Mouse (Mus musculus): ENCODE results near the gene Themis3. TPM values are rescaled to one million over a fixed set of nuclear protein-coding genes. Genes with fewer than 3 reads are reported as not detected.

Themis3 gene
- total and polyA plus RNA-seq, 3 experiments: not detected

DNA sequence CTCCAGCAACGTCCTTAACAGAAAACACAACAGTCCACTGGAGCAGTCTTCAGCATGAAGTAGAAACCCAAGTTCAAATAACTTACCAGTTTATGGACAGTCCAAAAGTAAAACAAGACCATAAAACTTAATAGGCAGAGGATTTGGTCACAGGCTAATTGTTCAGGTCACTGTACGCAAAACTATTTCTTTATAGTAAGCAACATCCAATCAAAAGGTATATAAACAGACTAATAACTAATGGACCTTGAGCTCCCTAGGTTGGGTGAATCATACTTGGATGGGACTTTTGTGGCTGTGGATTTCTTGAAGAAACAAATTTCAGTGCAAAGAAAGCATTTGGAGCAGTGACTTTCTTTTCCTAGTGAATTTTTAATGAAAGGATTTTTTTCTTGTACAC, 6.8 kb upstream of the Themis3 start:
- Histone ChIP-seq H3K4me1 (ENCODE audit: insufficient read depth, low read depth, low read length) (no peaks in the 10 kb centered on the region), H3K9me3 (replicated peaks) (peaks cover 35% of the 10 kb centered on the region), H3K4me3 (ENCODE audit: low read depth, low read length) (no peak overlapping the region), H3K27me3 (ENCODE audit: insufficient read depth, low read length) (no peaks in the 10 kb centered on the region), H3K36me3 (replicated peaks) (no peaks in the 10 kb centered on the region)
- no peak for TF ChIP-seq GATA1 (IDR thresholded peaks at IDR 0.05; ENCODE audit: borderline replicate concordance, low read length)
- no peak for TF ChIP-seq CTCF (IDR thresholded peaks at IDR 0.05; ENCODE audit: low read depth, low read length)
- TF ChIP-seq TAL1 (conservative IDR thresholded peaks at IDR 0.05; ENCODE audit: low read depth, low read length): no peak
- no peak for TF ChIP-seq POLR2AphosphoS5 (IDR thresholded peaks at IDR 0.05; ENCODE audit: insufficient replicate concordance, low read depth, low read length)
- no peak for TF ChIP-seq GATA2 (IDR thresholded peaks at IDR 0.05; ENCODE audit: borderline replicate concordance, low read depth, low read length)
- DNase-seq (ENCODE audit: low spot score) (no peak), ATAC-seq (ENCODE audit: extremely low read depth, insufficient number of reproducible peaks, low FRiP score, poor library complexity, severe bottlenecking) (no peak)

DNA sequence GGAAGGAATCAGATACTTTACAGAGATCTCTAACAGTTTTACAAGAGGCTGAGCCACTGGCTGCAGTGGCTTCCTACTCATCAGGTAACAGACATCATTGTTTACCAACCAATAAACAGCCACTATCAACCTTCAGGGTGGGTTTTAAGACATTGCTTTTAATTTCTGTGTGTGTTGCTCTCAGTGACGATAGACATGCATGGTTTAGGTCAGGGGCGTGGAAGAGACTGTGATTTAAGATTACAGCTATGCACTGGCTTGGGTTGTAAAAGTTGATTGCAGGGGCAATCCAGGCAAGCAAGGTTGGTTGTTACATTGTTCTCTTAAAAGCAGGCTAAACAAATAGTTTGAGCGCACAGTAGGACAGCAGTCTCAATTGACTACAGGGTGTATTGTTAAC, 1.4 kb upstream of the Themis3 start:
- H3K4me1 ChIP-seq (ENCODE audit: insufficient read depth, low read depth, low read length): no peaks in the 10 kb centered on the region
- TF ChIP-seq GATA1 (IDR thresholded peaks at IDR 0.05; ENCODE audit: borderline replicate concordance, low read length): no peak
- no peak for TF ChIP-seq TAL1 (conservative IDR thresholded peaks at IDR 0.05; ENCODE audit: low read depth, low read length)
- H3K9me3 ChIP-seq (replicated peaks): peaks cover 39% of the 10 kb centered on the region
- no peak for ATAC-seq (ENCODE audit: extremely low read depth, insufficient number of reproducible peaks, low FRiP score, poor library complexity, severe bottlenecking)
- H3K27me3 ChIP-seq (ENCODE audit: insufficient read depth, low read length): no peaks in the 10 kb centered on the region
- H3K4me3 ChIP-seq (ENCODE audit: low read depth, low read length): no peak overlapping the region
- no peak for DNase-seq (ENCODE audit: low spot score)
- H3K36me3 ChIP-seq (replicated peaks): no peaks in the 10 kb centered on the region

GRCm38 (mm10) chr17:66595256-66595655, 835 bp upstream of the Themis3 start:
- no peak for DNase-seq (ENCODE audit: low spot score)
- Histone ChIP-seq H3K27me3 (ENCODE audit: insufficient read depth, low read length) (no peaks in the 10 kb centered on the region), H3K4me3 (ENCODE audit: low read depth, low read length) (no peak overlapping the region), H3K36me3 (replicated peaks) (no peaks in the 10 kb centered on the region), H3K9me3 (replicated peaks) (peaks cover 44% of the 10 kb centered on the region), H3K4me1 (ENCODE audit: insufficient read depth, low read depth, low read length) (no peaks in the 10 kb centered on the region)
- TF ChIP-seq GATA2 (IDR thresholded peaks at IDR 0.05; ENCODE audit: borderline replicate concordance, low read depth, low read length): no peak
- no peak for TF ChIP-seq POLR2AphosphoS5 (IDR thresholded peaks at IDR 0.05; ENCODE audit: insufficient replicate concordance, low read depth, low read length)
- no peak for TF ChIP-seq TAL1 (conservative IDR thresholded peaks at IDR 0.05; ENCODE audit: low read depth, low read length)
- no peak for TF ChIP-seq CTCF (IDR thresholded peaks at IDR 0.05; ENCODE audit: low read depth, low read length)
- no peak for TF ChIP-seq GATA1 (IDR thresholded peaks at IDR 0.05; ENCODE audit: borderline replicate concordance, low read length)
- no peak for ATAC-seq (ENCODE audit: extremely low read depth, insufficient number of reproducible peaks, low FRiP score, poor library complexity, severe bottlenecking)

DNA sequence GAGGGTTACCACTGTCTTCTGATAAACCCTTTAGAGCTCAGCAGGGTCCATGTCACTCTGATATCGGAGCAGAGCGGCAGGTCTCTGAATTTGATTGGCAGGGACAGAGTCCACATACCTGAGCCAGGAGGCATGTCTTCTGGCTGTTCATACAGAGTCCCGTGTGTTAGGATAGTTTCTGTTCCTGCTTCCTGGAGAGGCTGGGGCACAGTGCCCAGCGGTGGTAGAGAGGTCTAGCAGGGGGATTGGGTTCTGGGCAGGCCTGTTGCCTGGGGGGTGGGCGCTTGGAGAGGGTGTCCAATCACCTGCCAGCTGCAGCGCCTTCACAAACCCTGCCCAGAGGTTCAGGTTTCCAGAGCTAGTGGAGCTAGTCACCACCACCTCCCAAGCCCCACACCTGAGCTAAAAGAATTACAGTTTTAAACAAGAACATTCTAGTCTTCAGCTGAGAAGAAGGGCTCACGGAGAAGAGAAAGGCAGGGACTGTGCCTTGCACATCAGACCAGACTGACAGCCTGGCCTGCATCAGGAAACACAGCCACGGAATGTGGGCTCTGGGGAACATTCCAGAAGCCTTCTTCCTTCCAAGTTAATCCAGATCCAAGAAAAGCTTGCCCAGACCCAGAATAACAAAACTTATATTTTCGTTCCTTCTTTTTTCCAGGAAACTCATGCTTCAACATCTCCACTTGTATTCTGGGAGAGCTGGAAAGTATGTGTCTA, 3.9 kb downstream of the Themis3 start:
- no peaks in the 10 kb centered on the region for H3K27me3 ChIP-seq (ENCODE audit: insufficient read depth, low read length)
- no peak for TF ChIP-seq TAL1 (conservative IDR thresholded peaks at IDR 0.05; ENCODE audit: low read depth, low read length)
- TF ChIP-seq POLR2AphosphoS5 (IDR thresholded peaks at IDR 0.05; ENCODE audit: insufficient replicate concordance, low read depth, low read length): no peak
- no peak for TF ChIP-seq GATA2 (IDR thresholded peaks at IDR 0.05; ENCODE audit: borderline replicate concordance, low read depth, low read length)
- no peak for TF ChIP-seq GATA1 (IDR thresholded peaks at IDR 0.05; ENCODE audit: borderline replicate concordance, low read length)
- no peak for TF ChIP-seq CTCF (IDR thresholded peaks at IDR 0.05; ENCODE audit: low read depth, low read length)
- no peak for ATAC-seq (ENCODE audit: extremely low read depth, insufficient number of reproducible peaks, low FRiP score, poor library complexity, severe bottlenecking)
- H3K4me3 ChIP-seq (ENCODE audit: low read depth, low read length): no peak overlapping the region
- H3K36me3 ChIP-seq (replicated peaks): no peaks in the 10 kb centered on the region
- DNase-seq (ENCODE audit: low spot score): no peak
- H3K9me3 ChIP-seq (replicated peaks): peaks cover 70% of the 10 kb centered on the region
- H3K4me1 ChIP-seq (ENCODE audit: insufficient read depth, low read depth, low read length): no peaks in the 10 kb centered on the region

DNA sequence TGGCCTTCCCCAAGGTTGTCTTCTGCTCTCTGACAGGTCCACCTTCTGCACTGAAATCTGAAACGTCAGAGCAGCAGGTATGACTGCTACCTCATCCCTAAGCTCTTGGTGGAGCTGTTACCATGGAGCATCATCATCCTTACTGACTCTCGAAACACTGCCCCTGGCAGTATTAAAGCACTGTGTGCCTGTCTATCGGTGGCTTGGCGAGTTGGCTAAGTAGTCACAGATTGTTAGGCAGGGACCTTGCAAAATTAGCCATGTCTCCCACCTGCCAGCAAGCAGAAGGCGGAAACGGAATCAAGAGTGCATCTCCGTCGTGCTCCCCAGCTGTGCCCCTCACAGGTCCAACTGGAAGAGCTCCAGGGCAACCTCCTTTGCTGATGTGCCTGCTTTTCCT, 4.6 kb downstream of the Themis3 start:
- no peaks in the 10 kb centered on the region for H3K27me3 ChIP-seq (ENCODE audit: insufficient read depth, low read length)
- no peaks in the 10 kb centered on the region for H3K36me3 ChIP-seq (replicated peaks)
- H3K9me3 ChIP-seq (replicated peaks): peaks cover 76% of the 10 kb centered on the region
- ATAC-seq (ENCODE audit: extremely low read depth, insufficient number of reproducible peaks, low FRiP score, poor library complexity, severe bottlenecking) (no peak), DNase-seq (ENCODE audit: low spot score) (no peak)
- TF ChIP-seq GATA2 (IDR thresholded peaks at IDR 0.05; ENCODE audit: borderline replicate concordance, low read depth, low read length) (no peak), TAL1 (conservative IDR thresholded peaks at IDR 0.05; ENCODE audit: low read depth, low read length) (no peak), GATA1 (IDR thresholded peaks at IDR 0.05; ENCODE audit: borderline replicate concordance, low read length) (no peak), POLR2AphosphoS5 (IDR thresholded peaks at IDR 0.05; ENCODE audit: insufficient replicate concordance, low read depth, low read length) (no peak), CTCF (IDR thresholded peaks at IDR 0.05; ENCODE audit: low read depth, low read length) (no peak)
- no peaks in the 10 kb centered on the region for H3K4me1 ChIP-seq (ENCODE audit: insufficient read depth, low read depth, low read length)
- no peak overlapping the region for H3K4me3 ChIP-seq (ENCODE audit: low read depth, low read length)

DNA sequence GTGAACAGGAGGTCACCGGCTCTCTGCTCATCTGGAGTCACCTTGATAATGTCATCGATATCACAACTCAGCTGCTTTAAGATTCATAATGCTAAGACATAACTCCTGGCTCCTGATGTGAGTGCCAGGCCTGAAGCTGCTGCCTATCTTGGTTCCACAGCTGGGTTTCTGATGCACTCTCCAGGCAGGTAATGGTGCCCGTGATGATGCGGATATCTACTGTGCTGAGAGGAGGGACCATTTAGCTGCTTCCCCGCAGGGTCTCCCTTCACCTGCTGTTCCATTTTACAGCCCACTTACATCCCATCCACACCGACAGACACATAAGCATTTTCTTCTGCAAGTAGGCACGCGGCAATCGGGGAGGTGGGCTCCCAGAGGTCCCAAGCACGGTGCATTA, 7.7 kb downstream of the Themis3 start:
- Histone ChIP-seq H3K4me1 (ENCODE audit: insufficient read depth, low read depth, low read length) (no peaks in the 10 kb centered on the region), H3K36me3 (replicated peaks) (no peaks in the 10 kb centered on the region), H3K9me3 (replicated peaks) (peaks cover 75% of the 10 kb centered on the region), H3K27me3 (ENCODE audit: insufficient read depth, low read length) (no peaks in the 10 kb centered on the region), H3K4me3 (ENCODE audit: low read depth, low read length) (no peak overlapping the region)
- no peak for TF ChIP-seq POLR2AphosphoS5 (IDR thresholded peaks at IDR 0.05; ENCODE audit: insufficient replicate concordance, low read depth, low read length)
- TF ChIP-seq CTCF (IDR thresholded peaks at IDR 0.05; ENCODE audit: low read depth, low read length): no peak
- ATAC-seq (ENCODE audit: extremely low read depth, insufficient number of reproducible peaks, low FRiP score, poor library complexity, severe bottlenecking) (no peak), DNase-seq (ENCODE audit: low spot score) (no peak)

Measured in G1E (cell line).